Mouse (Mus musculus): ENCODE results near the gene Gm21119. TPM values are rescaled to one million over a fixed set of nuclear protein-coding genes. Genes with fewer than 3 reads are reported as not detected.

Gene Gm21119
- total RNA-seq (2023), result under 1 TPM in 1 of 2 experiments, not detected in 1; 0.15 TPM

DNA sequence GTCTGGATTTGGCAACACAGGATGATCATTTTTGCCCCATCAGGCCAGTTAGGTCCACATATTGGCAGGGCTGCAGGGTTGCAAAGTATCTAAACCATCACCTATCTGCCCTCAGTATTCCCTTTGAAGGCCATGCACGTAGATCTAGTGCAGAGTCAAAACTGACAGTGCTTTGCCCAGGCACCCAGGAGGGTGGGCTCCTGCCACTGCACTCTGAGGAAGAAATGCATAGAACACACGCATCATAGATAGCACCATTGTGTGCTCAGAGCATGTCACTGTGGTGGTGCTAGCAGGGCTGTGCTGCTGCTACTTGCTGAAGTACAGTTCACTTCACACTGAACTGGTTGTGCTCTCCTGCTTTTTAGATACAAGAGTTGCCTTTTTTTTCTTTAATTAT, at the start of gene Gm21119:
Gm21119 (plus strand) TSS at position 301 of the 400 bp plus-strand sequence.

